Mouse (Mus musculus): ENCODE data around the gene Kif17.

Gene Kif17

DNA sequence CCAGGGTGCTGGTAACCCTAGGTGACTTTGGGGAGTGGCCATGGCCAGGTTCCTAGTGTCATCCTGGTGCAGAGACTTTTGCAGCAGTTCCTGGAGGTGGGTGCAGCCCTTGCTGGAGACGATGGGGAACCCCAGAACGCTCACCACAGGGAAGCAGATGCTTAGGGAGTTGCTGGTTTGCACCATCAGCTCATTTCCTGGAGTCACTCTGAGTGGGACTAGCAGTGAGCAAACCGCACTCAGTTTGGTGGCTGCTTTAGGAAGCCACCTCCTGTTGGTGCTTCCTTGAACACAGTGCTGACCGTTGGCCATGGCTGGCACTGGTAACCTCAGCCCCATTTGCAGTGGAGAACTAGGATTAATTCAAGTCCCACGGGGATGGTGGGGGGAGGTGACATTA is 9.2 kb downstream of the Kif17 start:
- DNase-seq (ENCODE audit: low read depth, low spot score): no peak

DNA sequence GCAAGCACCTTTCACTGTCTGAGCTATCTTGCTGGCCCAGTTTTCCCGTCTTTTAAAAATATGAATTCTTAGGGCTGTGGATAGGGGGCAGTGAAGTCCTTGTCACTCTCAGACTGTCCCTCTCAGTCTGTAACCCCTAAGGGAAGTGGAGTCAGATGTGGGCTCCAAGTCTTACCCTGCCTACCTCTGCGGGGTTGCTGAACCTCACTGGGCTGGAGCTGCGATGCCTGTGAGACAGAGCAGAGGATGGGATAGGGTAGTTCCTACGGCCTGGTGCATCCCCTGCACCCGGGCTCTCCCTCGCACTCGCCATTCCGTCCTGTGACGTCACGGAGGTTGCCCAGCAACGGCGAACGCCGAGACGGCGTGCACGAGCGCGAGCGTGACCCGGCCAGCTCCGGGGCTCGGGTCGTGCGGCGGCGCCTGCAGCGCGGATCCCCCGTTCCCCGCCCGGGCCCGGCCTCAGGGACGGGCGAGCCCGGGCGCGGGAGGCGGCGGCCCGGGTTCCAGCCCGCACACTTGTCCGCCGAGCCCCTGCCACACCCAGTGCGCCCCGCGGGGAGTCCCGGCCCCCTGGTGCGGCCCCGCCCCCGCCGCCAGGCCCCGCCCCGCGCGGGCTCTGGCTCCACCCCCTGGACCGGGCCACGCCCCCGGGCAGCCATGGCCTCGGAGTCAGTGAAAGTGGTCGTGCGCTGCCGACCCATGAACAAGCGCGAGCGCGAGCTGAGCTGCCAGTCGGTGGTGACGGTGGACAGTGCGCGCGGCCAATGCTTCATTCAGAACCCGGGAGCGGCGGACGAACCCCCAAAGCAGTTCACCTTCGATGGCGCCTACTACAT is 11.8 kb downstream of the Kif17 start:
- DNase-seq (ENCODE audit: low read depth, low spot score): peak; percentile 73

GRCm38 (mm10) chr4:138267869-138268268 is 17.6 kb downstream of the Kif17 start:
- no peak for DNase-seq (ENCODE audit: low read depth, low spot score)

- no peak for DNase-seq (ENCODE audit: low read depth, low spot score)
Observed at GRCm38 (mm10) chr4:138272011-138272997, 22.1 kb downstream of the Kif17 start.

DNA sequence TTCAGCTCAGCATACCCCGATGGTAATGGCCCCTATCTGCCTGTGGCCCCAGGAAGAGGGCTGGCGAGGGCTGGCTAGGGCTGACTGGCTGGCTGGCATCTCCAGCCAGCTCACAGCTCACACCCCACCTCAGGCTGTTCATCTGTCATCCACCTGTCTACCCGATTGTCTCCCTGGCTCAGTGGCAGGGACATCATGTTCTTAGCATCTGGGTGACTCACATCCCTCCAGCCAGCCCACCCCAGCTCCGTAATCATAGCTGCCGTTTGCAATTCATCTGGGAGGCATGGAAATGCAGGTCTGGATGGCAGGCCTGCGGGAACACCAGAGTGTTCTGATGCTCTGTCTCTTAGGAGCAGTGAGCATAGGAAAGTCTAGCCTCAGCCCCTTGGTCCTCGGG is 28.1 kb downstream of the Kif17 start:
- no peak for DNase-seq (ENCODE audit: low read depth, low spot score)

DNA sequence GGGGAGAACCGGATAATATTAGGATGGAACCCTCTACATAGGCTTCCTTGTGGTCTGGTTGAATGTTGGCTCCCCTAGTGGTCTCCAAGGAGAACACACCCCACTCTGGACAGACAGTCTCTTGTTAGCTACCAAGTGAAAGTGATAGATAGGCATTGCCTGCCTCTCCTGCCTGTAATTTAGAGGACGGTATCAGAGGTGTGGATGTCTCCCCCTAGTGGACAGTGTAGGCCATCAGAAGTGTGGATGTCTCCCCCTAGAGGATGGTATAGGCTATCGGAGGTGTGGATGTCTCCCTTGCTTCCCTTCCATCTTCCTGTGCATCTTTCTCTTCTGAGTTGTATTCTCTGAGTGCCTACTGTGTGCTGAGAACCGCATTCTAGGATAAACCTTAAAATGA is 32.6 kb downstream of the Kif17 start:
- DNase-seq (ENCODE audit: low read depth, low spot score): peak; percentile 80

DNA sequence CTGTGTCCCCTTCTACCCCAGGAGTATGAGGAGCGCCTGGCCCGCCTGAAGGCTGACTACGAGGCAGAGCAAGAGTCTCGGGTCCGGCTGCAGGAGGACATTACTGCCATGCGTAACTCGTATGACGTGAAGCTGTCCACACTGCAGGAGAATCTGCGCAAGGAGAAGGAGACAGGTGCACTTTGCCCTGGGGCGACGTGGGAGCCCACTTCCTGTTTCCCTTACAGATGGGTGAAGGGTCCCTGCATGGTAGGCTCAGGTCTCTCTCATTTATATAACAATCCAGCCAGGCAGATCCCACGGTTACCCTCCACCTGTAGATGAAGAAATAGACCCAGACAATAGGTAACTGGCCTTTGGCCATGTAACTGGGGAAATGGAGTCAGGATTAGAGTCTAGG is 36.2 kb downstream of the Kif17 start:
- DNase-seq (ENCODE audit: low read depth, low spot score): no peak

DNA sequence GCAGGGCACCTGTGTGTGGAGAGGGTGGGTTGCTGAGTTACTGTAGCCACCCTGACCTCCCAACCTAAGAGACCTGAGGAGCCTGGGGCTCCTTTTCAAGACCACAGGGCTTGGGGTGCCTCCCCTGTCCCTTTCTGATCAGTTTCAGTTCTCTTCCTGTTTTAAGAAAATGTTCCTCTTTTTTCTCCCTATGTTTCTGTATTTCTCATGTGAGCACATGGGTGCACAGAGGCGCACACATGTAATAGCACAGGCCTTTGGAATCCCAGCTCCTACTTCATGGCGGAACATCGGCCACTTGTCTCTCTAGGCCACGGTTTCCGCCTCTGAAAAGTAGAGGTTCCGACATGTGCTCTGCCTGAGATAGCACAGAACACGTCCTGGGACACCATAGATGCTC is 38.5 kb downstream of the Kif17 start:
- no peak for DNase-seq (ENCODE audit: low read depth, low spot score)

DNA sequence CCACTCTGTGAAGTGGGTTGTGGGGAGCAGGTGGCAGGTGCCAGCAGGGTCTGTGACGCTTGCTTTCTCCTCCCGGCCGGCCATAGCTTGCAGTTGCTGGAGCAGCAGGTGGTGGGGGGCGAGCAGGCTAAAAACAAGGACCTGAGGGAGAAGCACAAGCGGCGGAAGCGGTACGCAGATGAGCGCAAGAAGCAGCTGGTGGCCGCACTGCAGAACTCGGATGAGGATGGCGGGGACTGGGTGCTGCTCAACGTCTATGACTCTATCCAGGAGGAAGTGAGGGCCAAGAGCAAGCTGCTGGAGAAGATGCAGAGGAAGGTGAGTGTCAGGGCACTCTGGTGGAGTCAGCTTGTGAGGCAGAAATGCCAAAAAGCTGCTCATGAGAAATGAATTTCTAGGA is 41.8 kb downstream of the Kif17 start:
- no peak for DNase-seq (ENCODE audit: low read depth, low spot score)

DNA sequence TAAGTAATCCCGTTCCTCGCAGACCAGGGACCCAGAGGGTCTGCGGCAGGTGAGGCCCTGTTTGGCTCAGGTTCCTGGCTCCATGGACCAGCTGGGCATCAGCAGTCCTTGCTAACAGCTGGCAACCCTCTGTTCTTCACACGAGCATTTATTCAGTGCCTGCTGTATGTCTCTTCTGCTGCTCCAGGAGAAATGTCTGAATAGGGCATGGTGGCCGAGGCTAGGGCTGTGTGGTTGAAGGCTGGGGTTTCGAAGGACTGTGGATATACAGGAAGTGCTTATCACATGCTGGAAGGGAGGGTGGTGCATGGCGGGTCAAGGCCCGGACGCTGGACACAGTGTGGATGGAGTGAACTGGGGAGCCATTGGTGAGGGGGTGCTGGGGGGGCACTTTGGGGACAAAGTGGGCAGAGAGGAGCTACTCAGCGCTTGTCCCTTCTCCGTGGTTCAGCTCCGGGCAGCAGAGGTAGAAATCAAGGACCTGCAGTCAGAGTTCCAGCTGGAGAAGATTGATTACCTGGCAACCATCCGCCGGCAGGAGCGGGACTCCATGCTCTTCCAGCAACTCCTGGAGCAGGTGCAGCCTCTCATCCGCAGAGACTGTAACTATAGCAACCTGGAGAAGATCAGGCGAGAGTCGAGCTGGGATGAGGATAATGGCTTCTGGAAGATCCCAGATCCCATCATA is 43.2 kb downstream of the Kif17 start:
- DNase-seq (ENCODE audit: low read depth, low spot score): no peak

DNA sequence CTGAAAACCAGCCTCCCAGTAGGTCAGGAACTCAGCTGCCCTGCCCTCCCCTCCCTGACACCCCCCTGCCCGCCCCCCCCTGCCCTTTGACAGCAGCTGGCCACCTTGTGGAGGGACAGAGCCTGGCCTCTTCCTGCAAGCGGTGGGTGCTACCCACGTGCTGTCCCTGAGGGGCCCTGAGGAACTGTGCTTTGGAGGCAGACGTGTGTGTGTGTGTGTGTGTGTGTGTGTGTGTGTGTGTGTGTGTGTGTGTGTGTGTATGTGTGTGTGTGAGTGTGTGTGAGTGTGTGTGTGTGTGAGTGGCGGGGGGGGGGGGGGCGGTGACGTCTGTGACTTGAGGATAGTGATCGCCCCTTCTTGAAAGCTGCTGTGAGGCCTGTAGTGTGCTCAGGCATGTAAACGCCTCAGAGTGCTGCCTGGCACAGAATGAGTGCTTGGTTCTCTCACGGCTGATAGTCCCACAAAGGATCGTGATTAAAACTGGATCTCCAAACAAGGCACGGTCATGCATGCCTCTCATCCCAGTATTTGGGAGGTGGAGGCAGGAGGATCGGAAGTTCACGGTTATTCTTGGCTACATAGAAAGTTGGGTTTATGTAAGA is 43.8 kb downstream of the Kif17 start:
- no peak for DNase-seq (ENCODE audit: low read depth, low spot score)

DNA sequence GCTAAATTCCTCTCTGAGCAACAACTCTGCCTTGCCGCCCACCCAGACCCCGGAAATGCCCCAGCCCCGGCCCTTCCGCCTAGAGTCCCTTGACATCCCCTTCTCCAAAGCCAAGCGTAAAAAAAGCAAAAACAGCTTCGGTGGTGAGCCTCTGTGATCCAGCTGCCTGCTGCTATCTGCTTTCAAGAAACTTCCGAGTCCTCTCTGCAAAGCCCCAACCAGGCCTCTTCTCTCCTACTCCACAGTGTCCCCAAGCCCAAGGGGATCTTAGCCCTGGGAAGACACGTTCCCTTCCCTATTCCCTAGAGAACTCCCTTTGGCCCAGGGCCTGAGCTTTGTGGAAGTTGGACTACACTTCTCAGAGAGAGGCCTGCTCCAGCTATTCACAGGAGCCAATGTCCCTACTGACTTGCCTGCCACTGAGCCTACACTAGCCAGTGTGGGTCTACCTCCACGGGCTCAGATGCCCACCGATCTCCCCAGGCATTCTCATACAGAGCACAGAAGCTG is 51.1 kb downstream of the Kif17 start:
- no peak for DNase-seq (ENCODE audit: low read depth, low spot score)

GRCm38 (mm10) chr4:138303011-138303410 is 52.8 kb downstream of the Kif17 start:
- DNase-seq (ENCODE audit: low read depth, low spot score): no peak

GRCm38 (mm10) chr4:138303742-138304141 is 53.5 kb downstream of the Kif17 start:
- no peak for DNase-seq (ENCODE audit: low read depth, low spot score)

DNA sequence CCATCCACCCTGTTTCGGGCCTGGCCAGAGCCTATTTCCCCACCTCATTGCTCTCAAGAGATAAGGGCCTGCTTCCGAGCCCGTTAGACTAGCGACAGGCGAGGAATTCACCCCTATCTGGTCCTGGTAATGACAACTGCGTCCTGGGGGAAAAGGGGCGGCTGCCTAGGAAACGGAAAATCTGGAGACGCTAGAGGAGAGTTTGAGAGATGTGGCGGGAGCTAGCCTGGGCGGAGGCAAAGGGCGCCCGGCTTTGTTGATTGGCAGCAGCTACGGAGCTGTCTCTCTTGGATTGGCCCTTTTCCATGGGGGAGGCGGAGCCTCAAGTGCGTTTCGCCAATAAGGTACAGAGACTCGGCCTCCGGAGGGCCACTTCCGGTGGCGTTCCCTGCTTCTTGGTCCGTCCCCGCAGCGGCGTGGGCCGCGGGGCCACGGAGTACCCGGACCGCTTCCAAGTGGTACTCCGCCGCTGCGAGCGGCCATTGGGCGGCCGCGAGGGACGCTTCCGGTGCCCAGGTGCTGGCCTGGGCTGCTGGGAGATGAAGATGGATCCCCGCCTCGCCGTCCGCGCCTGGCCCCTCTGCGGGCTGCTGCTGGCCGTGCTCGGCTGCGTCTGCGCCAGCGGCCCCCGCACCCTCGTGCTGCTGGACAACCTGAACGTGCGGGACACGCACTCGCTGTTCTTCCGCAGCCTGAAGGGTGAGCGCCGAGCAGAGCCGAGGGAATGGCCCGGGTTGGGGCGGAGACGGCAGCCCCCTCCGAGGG is 54.3 kb downstream of the Kif17 start, which contains the start of gene Ddost:
Gene Ddost (plus strand): TSS at position 391 of the 765 bp plus-strand sequence.
- peak; percentile 99 for DNase-seq (ENCODE audit: low read depth, low spot score)

DNA sequence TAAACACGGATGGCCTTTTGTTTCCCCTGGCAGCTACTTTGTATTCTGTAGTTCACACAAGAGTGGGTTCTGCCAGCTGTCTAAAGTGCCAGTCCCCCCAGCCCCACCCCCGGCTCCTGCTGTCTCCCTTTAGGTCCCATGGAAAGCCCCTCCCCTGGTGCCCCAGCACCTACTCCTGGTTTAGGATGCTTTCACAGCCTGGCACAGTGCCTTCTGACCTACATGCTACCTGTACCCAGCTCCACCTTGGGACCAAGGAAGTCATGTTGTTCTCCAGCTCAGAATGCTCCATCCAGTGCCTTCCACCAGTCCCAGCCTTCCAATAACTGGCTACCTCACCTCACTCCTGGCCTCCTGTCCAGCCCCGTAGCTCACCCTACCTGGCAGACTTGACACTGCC is 56.8 kb downstream of the Kif17 start:
- no peak for DNase-seq (ENCODE audit: low read depth, low spot score)

DNA sequence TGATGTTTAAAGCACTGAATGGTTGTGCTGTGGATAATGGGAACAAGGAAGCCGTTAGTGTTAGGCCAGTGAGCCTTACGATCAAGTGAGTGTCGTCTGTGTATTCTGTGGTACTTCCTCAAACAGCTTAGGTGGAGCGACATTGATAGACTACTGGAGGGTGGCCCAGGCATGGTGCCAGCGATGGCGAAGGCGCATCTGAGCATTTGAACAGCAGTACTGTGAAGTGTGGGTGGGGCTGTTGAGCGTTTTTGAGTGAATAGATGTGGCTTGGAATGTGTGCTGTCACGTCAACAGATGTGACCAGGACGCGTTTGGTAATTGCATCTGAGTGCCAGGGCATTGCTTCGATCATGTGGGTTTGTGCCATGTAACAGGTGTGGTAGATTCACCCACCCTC is 57.5 kb downstream of the Kif17 start:
- DNase-seq (ENCODE audit: low read depth, low spot score): no peak

DNA sequence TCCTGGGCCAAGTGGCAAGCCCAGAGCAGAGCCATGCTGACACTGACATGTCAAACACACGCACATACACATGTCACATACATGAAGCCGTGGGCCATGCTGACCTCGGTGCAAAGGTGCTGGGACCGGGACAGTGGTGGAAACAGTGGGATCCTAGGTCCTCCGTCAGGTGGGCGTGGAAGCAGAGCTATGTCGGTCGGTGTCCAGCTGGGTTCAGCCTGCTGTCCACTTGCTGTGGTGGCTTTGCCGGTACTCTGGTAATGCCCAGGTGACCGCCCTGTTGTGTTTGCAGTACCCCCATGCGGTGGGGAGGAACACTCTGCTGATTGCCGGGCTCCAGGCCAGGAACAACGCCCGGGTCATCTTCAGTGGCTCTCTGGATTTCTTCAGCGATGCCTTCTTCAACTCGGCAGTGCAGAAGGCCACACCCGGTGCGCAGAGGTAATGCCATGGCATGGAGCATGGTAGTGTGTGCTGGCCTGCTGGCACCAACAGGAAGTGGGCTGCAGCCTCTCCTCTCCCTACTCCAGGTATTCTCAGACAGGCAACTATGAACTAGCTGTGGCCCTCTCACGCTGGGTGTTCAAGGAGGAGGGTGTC is 60.2 kb downstream of the Kif17 start:
- DNase-seq (ENCODE audit: low read depth, low spot score): no peak

DNA sequence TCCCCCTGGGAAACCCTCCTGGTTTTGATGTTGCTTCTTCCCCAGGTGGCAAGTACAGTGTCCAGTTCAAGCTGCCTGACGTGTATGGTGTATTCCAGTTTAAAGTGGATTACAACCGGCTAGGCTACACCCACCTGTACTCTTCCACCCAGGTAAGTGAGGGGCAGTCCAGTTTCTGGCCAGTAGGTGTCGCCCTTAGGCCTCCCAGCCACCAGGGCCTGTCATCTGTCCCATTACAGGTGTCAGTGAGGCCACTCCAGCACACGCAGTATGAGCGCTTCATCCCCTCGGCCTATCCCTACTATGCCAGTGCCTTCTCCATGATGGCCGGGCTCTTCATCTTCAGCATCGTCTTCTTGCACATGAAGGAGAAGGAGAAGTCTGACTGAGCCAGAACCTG is 61.4 kb downstream of the Kif17 start:
- peak; percentile 53 for DNase-seq (ENCODE audit: low read depth, low spot score)

- DNase-seq (ENCODE audit: low read depth, low spot score): no peak
Observed at GRCm38 (mm10) chr4:138312105-138312504, 61.9 kb downstream of the Kif17 start.

Measured in retina, postnatal 7 days (tissue).